Mouse (Mus musculus) heart, embryonic 16.5 days (tissue): ENCODE measurements at regions not wholly inside any gene's neighbourhood (a gene's known extent, or its start where the extent isn't known, plus 50 kb on each side); places are given as distances from the start of the nearest gene placed in this dataset.

ENCODE experiments used
- ATAC-seq: fragments of 200-750 bp; cut with Nextera tagmentation; replicated peaks from 2 replicates; pipeline ENCODE4 v1.8.0; 2017; ENCODE audit warnings: moderate number of reproducible peaks; ENCODE audit not compliant: insufficient read depth, low FRiP score; ENCODE audit errors: extremely low read depth
- H3K27ac ChIP-seq: fragments of 300-500 bp; sonication (generic); 2 replicates; pipeline ENCODE4 v1.5.1; 2014; ENCODE audit warnings: mild to moderate bottlenecking, low read length, control low read depth, moderate library complexity
- H3K27me3 ChIP-seq: fragments of 300-500 bp; sonication (generic); 2 replicates; pipeline ENCODE4 v1.6.1; 2014; ENCODE audit warnings: low read length, mixed read lengths; ENCODE audit not compliant: control insufficient read depth, insufficient read depth
- H3K36me3 ChIP-seq: fragments of 300-500 bp; sonication (generic); 2 replicates; pipeline ENCODE4 v1.6.1; 2014; ENCODE audit not compliant: control insufficient read depth, insufficient read depth
- H3K4me1 ChIP-seq: fragments of 300-500 bp; sonication (generic); 2 replicates; pipeline ENCODE4 v1.6.1; 2014; ENCODE audit warnings: low read length, mixed read lengths; ENCODE audit not compliant: control insufficient read depth, insufficient read depth
- H3K4me2 ChIP-seq: fragments of 300-500 bp; sonication (generic); 2 replicates; pipeline ENCODE4 v1.6.1; 2014; ENCODE audit warnings: low read depth, mild to moderate bottlenecking, control low read depth, low read length
- H3K4me3 ChIP-seq: fragments of 300-500 bp; sonication (generic); 2 replicates; pipeline ENCODE4 v1.5.1; 2014; ENCODE audit warnings: mild to moderate bottlenecking, control low read depth, low read length
- H3K9ac ChIP-seq: fragments of 300-500 bp; sonication (generic); 2 replicates; pipeline ENCODE4 v1.6.1; 2014; ENCODE audit warnings: low read length, control low read depth
- H3K9me3 ChIP-seq: fragments of 300-500 bp; sonication (generic); replicated peaks from 2 replicates; pipeline ENCODE4 v1.6.1; 2016; ENCODE audit warnings: low read length; ENCODE audit not compliant: control insufficient read depth
- WGBS: fragments of 180-500 bp; shearing (Covaris S2); extraction: QIAGEN DNeasy Blood & Tissue Kit; methylation state at CpG from one replicate; pipeline ENCODE4 v1.1.7; 2014; 5-methylcytosine and 5-hydroxymethylcytosine counted together

DNA sequence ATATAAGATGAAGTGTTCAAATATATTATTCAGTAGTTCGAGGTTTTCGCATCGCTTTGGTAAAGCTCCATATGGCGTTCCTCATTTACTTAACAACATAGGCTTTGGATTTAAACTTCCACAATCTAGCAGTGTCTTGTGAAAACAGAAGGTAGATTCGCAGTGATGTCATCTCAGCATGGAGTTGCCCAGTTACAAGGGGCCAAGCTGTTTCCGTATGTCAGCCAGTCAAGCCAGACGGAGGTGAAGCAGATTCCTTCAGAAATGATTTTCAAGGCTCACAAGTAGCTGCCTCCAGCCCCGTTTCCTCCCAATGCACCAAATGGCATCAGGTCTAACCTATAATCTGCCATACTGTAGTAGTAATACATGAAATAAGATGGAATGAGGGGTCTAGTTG is 224.6 kb downstream of the Rwdd3 start:
- ATAC-seq = no peak
- no peak overlapping the region for H3K4me2 ChIP-seq
- H3K9me3 ChIP-seq = no peaks in the 10 kb centered on the region
- H3K27ac ChIP-seq = no peak overlapping the region
- WGBS = 81% methylated on average over 8 of the region's 8 CpGs
- no peaks in the 10 kb centered on the region for H3K4me1 ChIP-seq
- no peak overlapping the region for H3K9ac ChIP-seq
- H3K4me3 ChIP-seq = no peak overlapping the region
- H3K36me3 ChIP-seq = no peaks in the 10 kb centered on the region
- H3K27me3 ChIP-seq = no peaks in the 10 kb centered on the region

- Histone ChIP-seq H3K4me2 (no peak overlapping the region), H3K36me3 (no peaks in the 10 kb centered on the region), H3K4me1 (no peaks in the 10 kb centered on the region), H3K27ac (no peak overlapping the region), H3K27me3 (no peaks in the 10 kb centered on the region), H3K4me3 (no peak overlapping the region), H3K9ac (no peak overlapping the region), H3K9me3 (no peaks in the 10 kb centered on the region)
- 84% methylated on average over 4 of the region's 4 CpGs for WGBS
- no peak for ATAC-seq
These were observed 237.1 kb downstream of the Rwdd3 start for GRCm38 (mm10) chr3:120934401-120934800.

- H3K4me2 ChIP-seq = no peak overlapping the region
- ATAC-seq = no peak
- H3K9me3 ChIP-seq = no peaks in the 10 kb centered on the region
- H3K4me1 ChIP-seq = no peaks in the 10 kb centered on the region
- WGBS = 62% methylated on average over 2 of the region's 2 CpGs
- no peaks in the 10 kb centered on the region for H3K36me3 ChIP-seq
- no peak overlapping the region for H3K9ac ChIP-seq
- H3K27me3 ChIP-seq = no peaks in the 10 kb centered on the region
- no peak overlapping the region for H3K27ac ChIP-seq
- no peak overlapping the region for H3K4me3 ChIP-seq
These were observed 251.1 kb downstream of the Rwdd3 start for GRCm38 (mm10) chr3:120920351-120920750.

GRCm38 (mm10) chr3:120898931-120899330 is 272.6 kb downstream of the Rwdd3 start:
- Histone ChIP-seq H3K9ac (no peak overlapping the region), H3K27ac (no peak overlapping the region), H3K36me3 (no peaks in the 10 kb centered on the region), H3K9me3 (no peaks in the 10 kb centered on the region; the same call in 1 of the 2 replicates), H3K4me1 (no peaks in the 10 kb centered on the region), H3K27me3 (no peaks in the 10 kb centered on the region), H3K4me3 (no peak overlapping the region), H3K4me2 (no peak overlapping the region)
- 56% methylated on average over 5 of the region's 5 CpGs for WGBS
- ATAC-seq = no peak

GRCm38 (mm10) chr3:120898258-120898657 is 273.2 kb downstream of the Rwdd3 start:
- no peak overlapping the region for H3K4me2 ChIP-seq
- H3K27me3 ChIP-seq = no peaks in the 10 kb centered on the region
- H3K27ac ChIP-seq = no peak overlapping the region
- H3K9me3 ChIP-seq = no peaks in the 10 kb centered on the region; the same call in 1 of the 2 replicates
- H3K36me3 ChIP-seq = no peaks in the 10 kb centered on the region
- WGBS = 71% methylated on average over 9 of the region's 9 CpGs
- ATAC-seq = no peak
- H3K4me1 ChIP-seq = no peaks in the 10 kb centered on the region
- H3K9ac ChIP-seq = no peak overlapping the region
- no peak overlapping the region for H3K4me3 ChIP-seq

GRCm38 (mm10) chr3:120897758-120898157 is 273.7 kb downstream of the Rwdd3 start:
- Histone ChIP-seq H3K4me1 (no peaks in the 10 kb centered on the region), H3K36me3 (no peaks in the 10 kb centered on the region), H3K27ac (no peak overlapping the region), H3K4me2 (no peak overlapping the region), H3K9me3 (no peaks in the 10 kb centered on the region; the same call in 1 of the 2 replicates), H3K27me3 (no peaks in the 10 kb centered on the region), H3K4me3 (no peak overlapping the region), H3K9ac (no peak overlapping the region)
- 89% methylated on average over 9 of the region's 9 CpGs for WGBS
- ATAC-seq = no peak

DNA sequence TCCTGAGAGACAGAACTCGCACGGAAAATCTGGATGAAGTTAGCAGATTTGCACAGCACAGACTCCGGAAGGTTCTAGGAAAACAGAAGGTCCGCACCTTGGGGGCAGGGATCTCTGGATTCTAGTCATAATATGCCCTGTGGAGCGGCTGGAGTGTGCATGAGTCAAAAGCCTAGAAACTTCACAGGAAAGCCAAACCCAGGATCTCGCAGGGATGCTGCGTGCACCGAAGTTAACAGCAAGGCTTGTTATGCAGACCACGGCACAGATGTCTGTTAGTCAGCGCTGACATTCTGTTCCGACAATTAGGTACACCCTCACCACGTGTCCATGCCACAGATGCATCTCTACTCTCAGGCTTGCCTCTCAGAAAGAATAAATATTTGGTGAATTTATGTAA is 274.3 kb downstream of the Rwdd3 start:
- Histone ChIP-seq H3K4me2 (no peak overlapping the region), H3K36me3 (no peaks in the 10 kb centered on the region), H3K27me3 (no peaks in the 10 kb centered on the region), H3K4me1 (no peaks in the 10 kb centered on the region), H3K9me3 (no peaks in the 10 kb centered on the region; the same call in 1 of the 2 replicates), H3K4me3 (no peak overlapping the region), H3K9ac (no peak overlapping the region), H3K27ac (no peak overlapping the region)
- no peak for ATAC-seq
- 88% methylated on average over 12 of the region's 12 CpGs for WGBS

- Histone ChIP-seq H3K4me1 (no peaks in the 10 kb centered on the region), H3K9me3 (no peaks in the 10 kb centered on the region), H3K9ac (no peak overlapping the region), H3K4me2 (peak overlapping the region; percentile 38), H3K27ac (no peak overlapping the region), H3K27me3 (no peaks in the 10 kb centered on the region), H3K4me3 (no peak overlapping the region), H3K36me3 (no peaks in the 10 kb centered on the region)
- ATAC-seq = no peak
- WGBS = 43% methylated on average over 20 of the region's 20 CpGs
These were observed 285.2 kb downstream of the Rwdd3 start for GRCm38 (mm10) chr3:120886063-120886841.

- ATAC-seq = no peak
- Histone ChIP-seq H3K9ac (no peak overlapping the region), H3K27me3 (no peaks in the 10 kb centered on the region), H3K36me3 (no peaks in the 10 kb centered on the region), H3K27ac (no peak overlapping the region), H3K4me3 (no peak overlapping the region), H3K4me2 (no peak overlapping the region), H3K4me1 (no peaks in the 10 kb centered on the region), H3K9me3 (no peaks in the 10 kb centered on the region)
- WGBS = 72% methylated on average over 5 of the region's 5 CpGs
These were observed 286.1 kb downstream of the Rwdd3 start for GRCm38 (mm10) chr3:120885401-120885800.
